Mouse (Mus musculus): Measurements from ENCODE around the gene Slc1a1. TPM values are rescaled to one million over a fixed set of nuclear protein-coding genes. Genes with fewer than 3 reads are reported as not detected.

Gene Slc1a1
- polyA plus RNA-seq, 1 experiment, result not detected

DNA sequence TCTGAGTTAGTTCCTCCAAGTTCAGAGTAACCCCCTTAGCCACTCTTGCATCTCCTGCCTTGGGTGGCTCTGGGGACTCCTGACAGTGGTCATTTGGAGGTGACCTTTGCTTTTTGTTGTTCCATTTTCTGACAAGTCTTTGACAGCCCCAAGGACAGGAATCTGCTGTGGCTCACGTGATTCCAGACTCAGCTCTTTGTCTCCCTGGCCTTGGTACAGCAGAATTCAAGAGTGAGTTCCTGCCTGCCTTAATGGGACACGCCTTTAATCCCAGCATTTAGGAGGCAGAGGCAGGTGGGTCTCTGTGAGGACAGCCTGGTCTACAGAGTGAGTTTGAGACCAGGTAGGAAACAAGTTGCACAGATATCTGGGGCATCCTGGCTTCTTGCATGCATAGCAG is 3.9 kb downstream of the Slc1a1 start:
- H3K36me3 ChIP-seq (ENCODE audit: control insufficient read depth), result no peaks in the 10 kb centered on the region
- no peak overlapping the region for H3K4me3 ChIP-seq (replicated peaks)
- TF ChIP-seq GATA1 (IDR thresholded peaks at IDR 0.05; ENCODE audit: low read length), result no peak
- TF ChIP-seq TAL1 (IDR thresholded peaks at IDR 0.05; ENCODE audit: low read length), result no peak
- H3K27me3 ChIP-seq (ENCODE audit: control insufficient read depth), result peaks cover 20% of the 10 kb centered on the region
- H3K9me3 ChIP-seq (ENCODE audit: control insufficient read depth, low read length), result no peaks in the 10 kb centered on the region
- H3K4me1 ChIP-seq (ENCODE audit: control insufficient read depth), result peaks cover 3% of the 10 kb centered on the region; the same call in 1 of the 2 replicates

DNA sequence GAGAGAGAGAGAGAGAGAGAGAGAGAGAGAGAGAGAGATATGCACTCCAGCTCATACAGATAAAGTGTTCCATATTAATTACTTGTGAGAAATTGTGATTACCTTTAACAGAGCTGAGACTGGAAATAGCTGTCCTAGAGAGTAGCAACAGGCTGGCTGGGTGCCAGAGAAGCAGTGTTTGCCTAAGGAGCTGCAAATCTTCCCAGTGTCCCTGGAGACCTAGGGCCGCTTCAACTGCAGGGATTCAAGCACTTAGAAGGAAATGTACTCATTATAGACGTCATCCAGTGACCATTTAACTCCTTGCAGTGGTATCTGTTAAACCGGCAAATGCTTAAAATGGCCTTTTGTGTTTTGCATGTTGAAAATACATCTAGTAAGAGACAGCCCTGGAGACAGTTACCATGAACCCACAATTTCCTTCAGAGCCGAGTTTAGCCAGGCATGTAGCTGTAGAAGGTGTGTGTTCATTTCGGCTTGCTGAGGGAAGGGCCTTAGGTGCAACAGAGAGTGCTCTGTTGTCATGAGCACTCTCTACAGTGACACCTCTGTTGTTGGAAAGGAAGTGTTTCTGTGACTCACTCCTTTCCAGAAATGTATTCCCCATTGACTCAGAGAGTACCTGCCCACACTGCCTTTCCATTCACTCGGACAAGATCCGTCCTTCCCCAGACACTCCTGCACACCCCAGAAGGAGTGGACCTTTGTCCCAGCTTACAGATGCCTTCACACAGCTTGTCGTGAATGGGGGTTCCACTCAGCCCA is 10.3 kb downstream of the Slc1a1 start:
- Histone ChIP-seq H3K4me3 (replicated peaks) (no peak overlapping the region), H3K9me3 (ENCODE audit: control insufficient read depth, low read length) (no peaks in the 10 kb centered on the region), H3K27me3 (ENCODE audit: control insufficient read depth) (no peaks in the 10 kb centered on the region), H3K36me3 (ENCODE audit: control insufficient read depth) (no peaks in the 10 kb centered on the region), H3K4me1 (ENCODE audit: control insufficient read depth) (no peaks in the 10 kb centered on the region)
- TF ChIP-seq TAL1 (IDR thresholded peaks at IDR 0.05; ENCODE audit: low read length), result no peak
- TF ChIP-seq GATA1 (IDR thresholded peaks at IDR 0.05; ENCODE audit: low read length), result no peak

DNA sequence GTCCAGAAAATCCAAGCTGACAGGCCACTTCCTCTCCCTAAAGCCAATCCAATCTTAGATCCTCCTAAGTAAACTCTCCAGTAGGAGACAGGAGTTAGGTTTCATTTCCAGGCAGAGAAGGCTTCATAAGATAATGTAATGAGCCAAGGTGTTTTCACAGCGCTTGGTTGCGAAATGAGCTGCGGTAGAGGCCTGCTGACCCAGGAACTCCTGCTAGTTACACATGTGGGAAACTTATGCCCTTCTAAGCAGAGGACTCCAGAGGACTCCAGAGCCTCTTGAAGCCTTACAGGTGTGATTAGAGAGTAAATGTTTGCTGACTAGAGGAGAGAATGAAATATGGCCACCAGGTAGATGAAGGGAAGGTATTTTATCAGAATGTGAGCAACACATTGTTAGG is 15.7 kb downstream of the Slc1a1 start:
- Histone ChIP-seq H3K9me3 (ENCODE audit: control insufficient read depth, low read length) (no peaks in the 10 kb centered on the region), H3K4me3 (replicated peaks) (no peak overlapping the region), H3K4me1 (ENCODE audit: control insufficient read depth) (no peaks in the 10 kb centered on the region), H3K36me3 (ENCODE audit: control insufficient read depth) (no peaks in the 10 kb centered on the region), H3K27me3 (ENCODE audit: control insufficient read depth) (no peaks in the 10 kb centered on the region)
- TF ChIP-seq GATA1 (IDR thresholded peaks at IDR 0.05; ENCODE audit: low read length), result no peak
- TF ChIP-seq TAL1 (IDR thresholded peaks at IDR 0.05; ENCODE audit: low read length), result no peak

DNA sequence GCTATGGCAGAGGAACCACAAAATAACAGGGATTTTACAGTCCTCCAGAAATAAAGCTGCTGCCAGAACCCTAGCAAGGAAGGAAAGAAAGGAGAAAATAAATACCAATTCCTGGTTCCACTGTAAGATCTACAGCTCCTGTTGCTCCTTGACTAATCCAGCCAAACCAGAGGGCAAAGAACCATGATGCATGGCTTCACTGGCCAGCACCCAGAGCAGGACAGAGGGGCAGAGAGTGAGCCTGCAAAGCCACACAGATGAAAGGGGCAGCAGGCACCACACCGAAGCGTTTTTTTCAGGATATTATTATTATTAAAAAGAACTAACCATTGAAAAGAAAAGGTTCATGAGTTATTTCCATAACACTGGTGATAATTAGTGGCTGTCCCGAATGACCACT is 17.2 kb downstream of the Slc1a1 start:
- no peaks in the 10 kb centered on the region for H3K36me3 ChIP-seq (ENCODE audit: control insufficient read depth)
- no peaks in the 10 kb centered on the region for H3K9me3 ChIP-seq (ENCODE audit: control insufficient read depth, low read length)
- no peaks in the 10 kb centered on the region for H3K27me3 ChIP-seq (ENCODE audit: control insufficient read depth)
- no peaks in the 10 kb centered on the region for H3K4me1 ChIP-seq (ENCODE audit: control insufficient read depth)
- no peak overlapping the region for H3K4me3 ChIP-seq (replicated peaks)
- TF ChIP-seq GATA1 (IDR thresholded peaks at IDR 0.05; ENCODE audit: low read length), result no peak
- no peak for TF ChIP-seq TAL1 (IDR thresholded peaks at IDR 0.05; ENCODE audit: low read length)

DNA sequence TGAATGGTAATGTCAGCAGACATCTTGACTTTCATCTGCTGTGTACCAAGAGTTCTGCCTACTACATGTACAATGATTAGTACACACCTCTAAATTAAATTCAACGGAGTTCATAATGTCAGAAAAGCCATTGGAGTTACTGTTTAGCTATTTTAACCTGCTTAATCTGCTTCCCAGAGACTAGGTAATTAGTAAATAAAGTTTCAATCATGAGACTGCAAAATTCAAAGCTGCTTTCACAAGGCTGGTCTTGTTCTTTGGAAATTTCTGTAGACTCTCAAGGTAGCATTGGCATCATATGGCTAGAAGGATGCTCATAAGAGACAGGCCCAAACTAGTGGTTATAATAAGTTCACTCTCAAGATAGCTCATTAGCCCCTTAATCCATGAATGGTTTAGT is 20.0 kb downstream of the Slc1a1 start:
- H3K9me3 ChIP-seq (ENCODE audit: control insufficient read depth, low read length), result no peaks in the 10 kb centered on the region
- no peaks in the 10 kb centered on the region for H3K4me1 ChIP-seq (ENCODE audit: control insufficient read depth)
- TF ChIP-seq TAL1 (IDR thresholded peaks at IDR 0.05; ENCODE audit: low read length) (no peak), GATA1 (IDR thresholded peaks at IDR 0.05; ENCODE audit: low read length) (no peak)
- H3K27me3 ChIP-seq (ENCODE audit: control insufficient read depth), result no peaks in the 10 kb centered on the region
- H3K36me3 ChIP-seq (ENCODE audit: control insufficient read depth), result no peaks in the 10 kb centered on the region
- H3K4me3 ChIP-seq (replicated peaks), result no peak overlapping the region

DNA sequence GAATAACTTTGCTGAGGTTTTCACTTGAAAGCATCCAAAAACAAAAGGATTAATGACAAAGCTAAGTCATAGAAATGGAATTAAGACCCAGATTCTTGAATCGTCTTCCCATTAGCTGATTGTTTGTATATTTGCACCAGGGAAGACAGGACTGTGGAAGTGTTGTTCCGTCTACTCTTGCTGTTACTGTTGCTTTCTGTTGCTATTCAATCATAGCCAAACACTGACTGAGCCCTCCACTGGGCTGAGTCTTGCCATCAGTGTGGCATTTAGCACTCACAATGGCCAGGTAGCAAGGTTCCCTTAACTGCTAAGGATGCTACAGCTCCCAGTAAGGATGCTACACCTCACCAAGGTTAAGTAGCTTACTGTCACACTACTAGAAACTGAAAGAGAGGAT is 25.4 kb downstream of the Slc1a1 start:
- no peak overlapping the region for H3K4me3 ChIP-seq (replicated peaks)
- no peaks in the 10 kb centered on the region for H3K4me1 ChIP-seq (ENCODE audit: control insufficient read depth)
- no peaks in the 10 kb centered on the region for H3K27me3 ChIP-seq (ENCODE audit: control insufficient read depth)
- H3K9me3 ChIP-seq (ENCODE audit: control insufficient read depth, low read length), result no peaks in the 10 kb centered on the region
- H3K36me3 ChIP-seq (ENCODE audit: control insufficient read depth), result no peaks in the 10 kb centered on the region
- TF ChIP-seq GATA1 (IDR thresholded peaks at IDR 0.05; ENCODE audit: low read length), result no peak
- no peak for TF ChIP-seq TAL1 (IDR thresholded peaks at IDR 0.05; ENCODE audit: low read length)

DNA sequence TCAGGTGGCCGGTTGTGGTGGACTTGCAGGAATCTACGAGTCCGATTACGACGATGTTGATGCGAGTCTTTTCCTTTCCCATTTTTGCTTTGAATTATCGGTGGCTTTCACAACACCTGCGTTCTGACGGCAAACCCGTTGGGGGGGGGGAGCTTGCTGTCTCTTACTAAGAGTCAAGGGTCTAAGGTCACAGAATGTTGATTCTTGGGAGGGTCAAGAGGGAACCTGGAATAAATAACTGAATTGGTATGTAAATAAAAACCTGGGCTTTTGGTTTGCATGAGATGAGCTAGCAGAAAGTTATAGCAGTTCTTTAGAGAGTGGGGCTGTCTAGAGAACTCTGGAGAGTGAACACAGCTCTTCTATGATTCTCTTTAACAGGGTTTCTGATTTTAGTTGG is 28.8 kb downstream of the Slc1a1 start:
- Histone ChIP-seq H3K4me3 (replicated peaks) (no peak overlapping the region), H3K4me1 (ENCODE audit: control insufficient read depth) (no peaks in the 10 kb centered on the region), H3K36me3 (ENCODE audit: control insufficient read depth) (no peaks in the 10 kb centered on the region), H3K9me3 (ENCODE audit: control insufficient read depth, low read length) (no peaks in the 10 kb centered on the region), H3K27me3 (ENCODE audit: control insufficient read depth) (no peaks in the 10 kb centered on the region)
- no peak for TF ChIP-seq GATA1 (IDR thresholded peaks at IDR 0.05; ENCODE audit: low read length)
- TF ChIP-seq TAL1 (IDR thresholded peaks at IDR 0.05; ENCODE audit: low read length), result no peak

DNA sequence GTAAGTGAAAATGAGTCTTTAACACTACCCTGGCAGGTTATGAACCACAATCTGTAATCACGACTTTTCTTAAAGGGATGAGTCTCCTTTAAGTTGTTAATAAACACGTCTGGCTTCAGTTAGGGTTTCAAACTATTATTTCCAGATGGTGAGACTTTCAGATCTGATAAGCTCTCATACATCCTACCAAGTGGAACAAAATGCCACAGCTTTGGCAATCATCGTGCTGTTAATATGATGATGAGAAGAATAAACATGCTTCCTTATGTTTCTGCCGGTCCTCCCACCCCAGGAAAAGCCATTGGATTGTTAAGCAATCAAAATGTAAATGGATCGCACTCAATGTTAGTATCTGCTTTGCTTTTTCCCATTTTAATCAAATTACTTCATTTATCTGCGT is 30.1 kb downstream of the Slc1a1 start:
- no peaks in the 10 kb centered on the region for H3K9me3 ChIP-seq (ENCODE audit: control insufficient read depth, low read length)
- H3K4me1 ChIP-seq (ENCODE audit: control insufficient read depth), result no peaks in the 10 kb centered on the region
- no peak overlapping the region for H3K4me3 ChIP-seq (replicated peaks)
- H3K36me3 ChIP-seq (ENCODE audit: control insufficient read depth), result no peaks in the 10 kb centered on the region
- no peaks in the 10 kb centered on the region for H3K27me3 ChIP-seq (ENCODE audit: control insufficient read depth)
- TF ChIP-seq TAL1 (IDR thresholded peaks at IDR 0.05; ENCODE audit: low read length) (no peak), GATA1 (IDR thresholded peaks at IDR 0.05; ENCODE audit: low read length) (no peak)

DNA sequence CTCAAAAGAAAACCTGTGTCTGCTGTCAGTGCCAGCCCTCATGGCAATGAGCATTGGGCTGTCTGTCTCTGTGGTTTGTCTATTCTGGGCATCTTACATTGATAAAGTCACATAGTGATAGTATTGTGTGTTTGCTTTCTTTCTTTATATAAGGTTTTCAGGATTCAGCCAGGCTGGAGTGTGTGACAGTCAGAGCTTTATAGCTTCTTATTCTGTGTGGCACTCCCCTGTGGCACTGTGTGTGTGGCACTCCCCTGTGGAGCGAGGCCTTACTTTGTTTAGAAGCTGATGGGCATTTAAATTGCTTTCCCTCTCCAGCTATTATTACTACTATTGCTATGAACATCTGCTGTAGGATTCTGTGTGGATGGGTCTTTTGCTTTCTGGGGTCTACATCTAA is 30.7 kb downstream of the Slc1a1 start:
- Histone ChIP-seq H3K27me3 (ENCODE audit: control insufficient read depth) (no peaks in the 10 kb centered on the region), H3K4me1 (ENCODE audit: control insufficient read depth) (no peaks in the 10 kb centered on the region)
- TF ChIP-seq TAL1 (IDR thresholded peaks at IDR 0.05; ENCODE audit: low read length) (no peak), GATA1 (IDR thresholded peaks at IDR 0.05; ENCODE audit: low read length) (no peak)

More for the DNA sequence above, 30.7 kb downstream of the Slc1a1 start:
- Histone ChIP-seq H3K36me3 (ENCODE audit: control insufficient read depth) (no peaks in the 10 kb centered on the region), H3K9me3 (ENCODE audit: control insufficient read depth, low read length) (no peaks in the 10 kb centered on the region), H3K4me3 (replicated peaks) (no peak overlapping the region)

All from erythroblast, embryonic 14.5 days (primary cell).